ENCODE assay signal across 8 mouse cellular contexts in the genomic region with DNA sequence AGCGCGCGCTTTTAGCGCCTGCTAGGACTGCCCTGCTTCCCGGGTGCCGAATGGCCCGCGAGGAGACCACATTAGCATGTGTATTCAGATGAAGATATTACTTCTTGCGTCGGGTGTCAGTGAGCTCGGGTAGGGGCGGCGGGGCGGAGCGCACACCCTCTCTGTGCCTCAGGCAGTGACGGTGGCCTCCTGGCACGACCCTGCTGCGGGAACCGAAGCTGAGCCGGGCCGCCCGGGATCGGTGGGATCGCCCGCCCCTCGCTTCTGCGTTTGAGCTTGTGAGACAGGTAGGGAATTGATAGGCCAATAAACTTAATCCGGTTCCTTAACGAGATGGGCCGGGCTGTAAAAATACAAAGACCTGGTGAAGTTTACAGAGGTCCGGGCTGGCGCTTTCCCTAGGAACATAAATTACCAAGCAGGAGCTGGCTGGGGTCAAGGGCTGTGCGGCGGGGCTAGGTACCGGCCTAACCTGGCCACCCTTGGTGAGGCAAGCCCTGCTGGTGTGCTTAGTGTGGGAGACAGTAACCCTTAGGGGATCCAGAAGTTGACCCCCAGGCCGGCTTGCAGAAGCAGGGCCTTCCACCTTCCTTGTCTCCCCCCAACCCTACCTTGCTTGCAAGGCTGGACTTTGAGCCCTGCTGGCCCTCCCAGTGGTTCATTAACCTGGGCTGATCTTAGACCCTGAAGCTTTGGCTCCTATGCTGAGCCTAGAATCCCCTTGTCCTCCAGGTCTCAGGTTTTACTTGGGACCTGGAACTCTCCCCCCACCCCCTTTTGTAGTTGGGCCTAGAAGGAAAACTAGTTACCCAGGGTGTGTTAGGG. TPM values are rescaled to one million over a fixed set of nuclear protein-coding genes. Genes with fewer than 3 reads are reported as not detected.
A peak's percentile ranks its signal among the peaks of the same experiment; 100 is the strongest.
DNase-seq lines count a peak whose midpoint lies in the region; ATAC-seq and TF ChIP-seq lines count a peak whose summit lies in the region.

No protein-coding gene starts in this region.

- H3K4me1 ChIP-seq in heart, embryonic 14.5 days (ENCODE audit: control insufficient read depth in 2 of 2, insufficient read depth in 2 of 2, low read length in 2 of 2) = peaks cover 7 to 29% of the 10 kb centered on the region in 2 experiments; a peak in 3 of 4 replicates
- H3K4me1 ChIP-seq in forebrain, embryonic 12.5 days = peaks cover 82% of the 10 kb centered on the region
- H3K4me1 ChIP-seq in kidney, postnatal 0 days (replicated peaks; ENCODE audit: insufficient read depth, low read length) = peaks cover 28% of the 10 kb centered on the region
- H3K4me1 ChIP-seq in neural tube, embryonic 13.5 days (replicated peaks) = peaks cover 71% of the 10 kb centered on the region

- H3K9ac ChIP-seq in heart, embryonic 14.5 days (ENCODE audit: low read length) = peak overlapping the region; percentile 75
- peak overlapping the region; percentile 94 for H3K9ac ChIP-seq in forebrain, embryonic 12.5 days
- H3K9ac ChIP-seq in kidney, postnatal 0 days (ENCODE audit: low read depth, low read length) = peak overlapping the region; percentile 76
- H3K9ac ChIP-seq in neural tube, embryonic 13.5 days = peak overlapping the region; percentile 81

- intact Hi-C loops in heart, postnatal 14 days (cut with DNase I) = loop anchor here (5.0 kb wide), 1 partner anchor 37 kb away; no protein-coding TSS in a partner anchor

- no peak for TF ChIP-seq CTCF in kidney, postnatal 0 days (IDR thresholded peaks at IDR 0.05; ENCODE audit: low read depth)

- no peak for ATAC-seq in heart, embryonic 14.5 days (ENCODE audit: insufficient number of reproducible peaks, insufficient read depth, low FRiP score, low read depth)
- peak; percentile 60 for ATAC-seq in forebrain, embryonic 12.5 days (ENCODE audit: low FRiP score)
- peak; percentile 57 for ATAC-seq in kidney, postnatal 0 days (replicated peaks; ENCODE audit: low FRiP score, low read depth)
- peak; percentile 22; the same call in 1 of the 2 replicates for ATAC-seq in neural tube, embryonic 13.5 days (ENCODE audit: low read depth)

- WGBS in heart, embryonic 14.5 days = 17% methylated on average over 36 of the region's 36 CpGs
- WGBS in forebrain, embryonic 12.5 days = 2% methylated on average over 36 of the region's 36 CpGs
- 9% methylated on average over 36 of the region's 36 CpGs for WGBS in kidney, postnatal 0 days
- WGBS in neural tube, embryonic 13.5 days = 3% methylated on average over 36 of the region's 36 CpGs

- H3K9me3 ChIP-seq in heart, embryonic 14.5 days (ENCODE audit: control insufficient read depth, low read length) = no peaks in the 10 kb centered on the region
- H3K9me3 ChIP-seq in forebrain, embryonic 12.5 days = no peaks in the 10 kb centered on the region
- H3K9me3 ChIP-seq in kidney, postnatal 0 days (replicated peaks; ENCODE audit: low read length) = no peaks in the 10 kb centered on the region
- H3K9me3 ChIP-seq in neural tube, embryonic 13.5 days = no peaks in the 10 kb centered on the region

- H3K27me3 ChIP-seq in heart, embryonic 14.5 days (ENCODE audit: control insufficient read depth, insufficient read depth, low read length) = peaks cover 22% of the 10 kb centered on the region
- peaks cover 78% of the 10 kb centered on the region for H3K27me3 ChIP-seq in forebrain, embryonic 12.5 days
- no peaks in the 10 kb centered on the region for H3K27me3 ChIP-seq in kidney, postnatal 0 days (ENCODE audit: insufficient read depth, low read length)
- H3K27me3 ChIP-seq in neural tube, embryonic 13.5 days = peaks cover 28% of the 10 kb centered on the region

- DNase-seq in heart, postnatal 14 days = no peak
- DNase-seq in kidney, postnatal 0 days (ENCODE audit: low spot score) = no peak
- no peak for DNase-seq in thymus, adult 18-20 months
- DNase-seq in right cerebral cortex, postnatal 4 days = no peak
- no peak for DNase-seq in frontal cortex, postnatal 36 days (ENCODE audit: low spot score in 2 of 2)

- no peaks in the 10 kb centered on the region for H3K36me3 ChIP-seq in heart, embryonic 14.5 days (ENCODE audit: control insufficient read depth, insufficient read depth, low read length)
- peaks cover 32% of the 10 kb centered on the region for H3K36me3 ChIP-seq in forebrain, embryonic 12.5 days (replicated peaks)
- no peaks in the 10 kb centered on the region for H3K36me3 ChIP-seq in kidney, postnatal 0 days (ENCODE audit: insufficient read depth, low read length)
- no peaks in the 10 kb centered on the region; the same call in 1 of the 2 replicates for H3K36me3 ChIP-seq in neural tube, embryonic 13.5 days

- peak overlapping the region; percentile 63 to 64 for H3K4me3 ChIP-seq in heart, embryonic 14.5 days (ENCODE audit: control insufficient read depth in 1 of 2, insufficient read depth in 1 of 2, low read depth in 1 of 2, low read length in 2 of 2)
- peak overlapping the region; percentile 67 for H3K4me3 ChIP-seq in forebrain, embryonic 12.5 days (replicated peaks)
- peak overlapping the region; percentile 78 for H3K4me3 ChIP-seq in kidney, postnatal 0 days (replicated peaks; ENCODE audit: low read depth, low read length)
- peak overlapping the region; percentile 69 for H3K4me3 ChIP-seq in neural tube, embryonic 13.5 days

- H3K4me2 ChIP-seq in heart, embryonic 14.5 days (ENCODE audit: low read length) = peak overlapping the region; percentile 97
- H3K4me2 ChIP-seq in forebrain, embryonic 12.5 days = peak overlapping the region; percentile 91
- peak overlapping the region; percentile 99 for H3K4me2 ChIP-seq in kidney, postnatal 0 days (ENCODE audit: low read length)
- peak overlapping the region; percentile 86 for H3K4me2 ChIP-seq in neural tube, embryonic 13.5 days

- no peak overlapping the region for H3K27ac ChIP-seq in heart, embryonic 14.5 days (replicated peaks in 1 of 2; ENCODE audit: control insufficient read depth in 1 of 2, insufficient read depth in 1 of 2, low read depth in 2 of 2, low read length in 2 of 2)
- peak overlapping the region; percentile 91 for H3K27ac ChIP-seq in forebrain, embryonic 12.5 days
- peak overlapping the region; percentile 80 for H3K27ac ChIP-seq in kidney, postnatal 0 days
- peak overlapping the region; percentile 86 for H3K27ac ChIP-seq in neural tube, embryonic 13.5 days (replicated peaks)

RNA-seq across cellular contexts. Expression of a gene that starts 2.4 kb away (rescaled TPM):
- 2.7 and 3.1 TPM in 2 replicates for polyA plus RNA-seq in heart, embryonic 14.5 days (2014; fragmentation: Nextera tagmentation; extraction: Ambion mirVana)
- 10 to 100 TPM; 12.7 to 13.0 TPM for total RNA-seq in heart, postnatal 14 days (2021)
- polyA plus RNA-seq in forebrain, embryonic 12.5 days (2016; fragmentation: Nextera tagmentation; extraction: Ambion mirVana) = 83.6 and 111 TPM in 2 replicates
- 14.4 and 15.0 TPM in 2 replicates for polyA plus RNA-seq in kidney, postnatal 0 days (2015; fragmentation: Nextera tagmentation; extraction: Ambion mirVana)
- 42.3 and 44.9 TPM in 2 replicates for polyA plus RNA-seq in neural tube, embryonic 13.5 days (2015; fragmentation: Nextera tagmentation; extraction: Ambion mirVana)

RNA-seq across cellular contexts. Expression of a gene that starts 58.8 kb away (rescaled TPM):
- 43.5 and 45.0 TPM in 2 replicates for polyA plus RNA-seq in heart, embryonic 14.5 days (2014; fragmentation: Nextera tagmentation; extraction: Ambion mirVana)
- total RNA-seq in heart, postnatal 14 days (2021) = 100 to 1,000 TPM; 148 to 169 TPM
- 52.5 and 58.5 TPM in 2 replicates for polyA plus RNA-seq in forebrain, embryonic 12.5 days (2016; fragmentation: Nextera tagmentation; extraction: Ambion mirVana)
- polyA plus RNA-seq in kidney, postnatal 0 days (2015; fragmentation: Nextera tagmentation; extraction: Ambion mirVana) = 53.4 and 58.3 TPM in 2 replicates
- polyA plus RNA-seq in neural tube, embryonic 13.5 days (2015; fragmentation: Nextera tagmentation; extraction: Ambion mirVana) = 58.3 and 59.4 TPM in 2 replicates

Comparison
In these comparisons a context has a peak if more than half of its experiments do, and no peak if none do; other contexts are left out.
1. H3K27ac ChIP-seq: peak in forebrain, embryonic 12.5 days (single experiment), kidney, postnatal 0 days (single experiment) and neural tube, embryonic 13.5 days (single experiment); none in heart, embryonic 14.5 days (0 of 2).
2. Peak in every context shown above with its lines, with median percentiles within 50 percentile points of each other: H3K4me2 ChIP-seq, H3K4me3 ChIP-seq and H3K9ac ChIP-seq.